Mouse (Mus musculus): ENCODE results near the gene Gas2l2. TPM values are rescaled to one million over a fixed set of nuclear protein-coding genes. Genes with fewer than 3 reads are reported as not detected.
A peak's percentile ranks its signal among the peaks of the same experiment; 100 is the strongest.

Gene Gas2l2
- polyA plus RNA-seq, 1 experiment, result not detected

GRCm38 (mm10) chr11:83424681-83425080 is 4.6 kb downstream of the Gas2l2 start:
- Histone ChIP-seq H3K4me3 (ENCODE audit: insufficient read depth, low read length) (no peak overlapping the region), H3K27ac (ENCODE audit: insufficient read depth, low read depth, low read length) (no peak overlapping the region), H3K4me1 (ENCODE audit: control insufficient read depth, insufficient read depth, low read length) (peaks cover 2% of the 10 kb centered on the region; the same call in 1 of the 2 replicates)
- TF ChIP-seq CTCF (IDR thresholded peaks at IDR 0.05; ENCODE audit: low read depth, low read length), result peak; percentile 81
- no peak for TF ChIP-seq POLR2A (IDR thresholded peaks at IDR 0.05; ENCODE audit: borderline replicate concordance, low read depth, low read length)

- TF ChIP-seq POLR2A (IDR thresholded peaks at IDR 0.05; ENCODE audit: borderline replicate concordance, low read depth, low read length) (no peak), CTCF (IDR thresholded peaks at IDR 0.05; ENCODE audit: low read depth, low read length) (no peak)
- no peak overlapping the region for H3K27ac ChIP-seq (ENCODE audit: insufficient read depth, low read depth, low read length)
- no peak overlapping the region for H3K4me3 ChIP-seq (ENCODE audit: insufficient read depth, low read length)
- no peaks in the 10 kb centered on the region for H3K4me1 ChIP-seq (ENCODE audit: control insufficient read depth, insufficient read depth, low read length)
These were observed 8.0 kb downstream of the Gas2l2 start for GRCm38 (mm10) chr11:83421305-83421704.

- TF ChIP-seq POLR2A (IDR thresholded peaks at IDR 0.05; ENCODE audit: borderline replicate concordance, low read depth, low read length), result no peak
- TF ChIP-seq CTCF (IDR thresholded peaks at IDR 0.05; ENCODE audit: low read depth, low read length), result no peak
- Histone ChIP-seq H3K27ac (ENCODE audit: insufficient read depth, low read depth, low read length) (no peak overlapping the region), H3K4me1 (ENCODE audit: control insufficient read depth, insufficient read depth, low read length) (no peaks in the 10 kb centered on the region), H3K4me3 (ENCODE audit: insufficient read depth, low read length) (no peak overlapping the region)
These were observed 8.9 kb downstream of the Gas2l2 start for GRCm38 (mm10) chr11:83420338-83420737.

GRCm38 (mm10) chr11:83418566-83418965 is 10.7 kb downstream of the Gas2l2 start:
- TF ChIP-seq CTCF (IDR thresholded peaks at IDR 0.05; ENCODE audit: low read depth, low read length) (no peak), POLR2A (IDR thresholded peaks at IDR 0.05; ENCODE audit: borderline replicate concordance, low read depth, low read length) (no peak)
- Histone ChIP-seq H3K27ac (ENCODE audit: insufficient read depth, low read depth, low read length) (no peak overlapping the region), H3K4me1 (ENCODE audit: control insufficient read depth, insufficient read depth, low read length) (no peaks in the 10 kb centered on the region), H3K4me3 (ENCODE audit: insufficient read depth, low read length) (no peak overlapping the region)

GRCm38 (mm10) chr11:83417708-83418107 is 11.5 kb downstream of the Gas2l2 start:
- H3K4me3 ChIP-seq (ENCODE audit: insufficient read depth, low read length), result no peak overlapping the region
- no peaks in the 10 kb centered on the region for H3K4me1 ChIP-seq (ENCODE audit: control insufficient read depth, insufficient read depth, low read length)
- TF ChIP-seq CTCF (IDR thresholded peaks at IDR 0.05; ENCODE audit: low read depth, low read length) (no peak), POLR2A (IDR thresholded peaks at IDR 0.05; ENCODE audit: borderline replicate concordance, low read depth, low read length) (no peak)
- no peak overlapping the region for H3K27ac ChIP-seq (ENCODE audit: insufficient read depth, low read depth, low read length)

- Histone ChIP-seq H3K4me1 (ENCODE audit: control insufficient read depth, insufficient read depth, low read length) (no peaks in the 10 kb centered on the region), H3K27ac (ENCODE audit: insufficient read depth, low read depth, low read length) (no peak overlapping the region), H3K4me3 (ENCODE audit: insufficient read depth, low read length) (no peak overlapping the region)
- no peak for TF ChIP-seq CTCF (IDR thresholded peaks at IDR 0.05; ENCODE audit: low read depth, low read length)
- no peak for TF ChIP-seq POLR2A (IDR thresholded peaks at IDR 0.05; ENCODE audit: borderline replicate concordance, low read depth, low read length)
These were observed 12.2 kb downstream of the Gas2l2 start for GRCm38 (mm10) chr11:83417080-83417479.

- H3K27ac ChIP-seq (ENCODE audit: insufficient read depth, low read depth, low read length), result no peak overlapping the region
- TF ChIP-seq POLR2A (IDR thresholded peaks at IDR 0.05; ENCODE audit: borderline replicate concordance, low read depth, low read length), result no peak
- TF ChIP-seq CTCF (IDR thresholded peaks at IDR 0.05; ENCODE audit: low read depth, low read length), result no peak
- H3K4me1 ChIP-seq (ENCODE audit: control insufficient read depth, insufficient read depth, low read length), result no peaks in the 10 kb centered on the region
- no peak overlapping the region for H3K4me3 ChIP-seq (ENCODE audit: insufficient read depth, low read length)
These were observed 18.7 kb downstream of the Gas2l2 start for GRCm38 (mm10) chr11:83410510-83410909.

- TF ChIP-seq POLR2A (IDR thresholded peaks at IDR 0.05; ENCODE audit: borderline replicate concordance, low read depth, low read length), result no peak
- no peak for TF ChIP-seq CTCF (IDR thresholded peaks at IDR 0.05; ENCODE audit: low read depth, low read length)
- no peak overlapping the region for H3K27ac ChIP-seq (ENCODE audit: insufficient read depth, low read depth, low read length)
- no peaks in the 10 kb centered on the region for H3K4me1 ChIP-seq (ENCODE audit: control insufficient read depth, insufficient read depth, low read length)
- peak overlapping the region; percentile 30 for H3K4me3 ChIP-seq (ENCODE audit: insufficient read depth, low read length)
These were observed 19.4 kb downstream of the Gas2l2 start for GRCm38 (mm10) chr11:83409792-83410291.

GRCm38 (mm10) chr11:83409087-83409754 is 20.0 kb downstream of the Gas2l2 start, which contains the start of gene Rasl10b:
Rasl10b (plus strand) TSS chr11:83409137.
- H3K4me3 ChIP-seq (ENCODE audit: insufficient read depth, low read length), result peak within 1 kb of the TSS; percentile 30

GRCm38 (mm10) chr11:83408242-83408641 is 21.0 kb downstream of the Gas2l2 start:
- no peak overlapping the region for H3K27ac ChIP-seq (ENCODE audit: insufficient read depth, low read depth, low read length)
- H3K4me1 ChIP-seq (ENCODE audit: control insufficient read depth, insufficient read depth, low read length), result 0 out of 2 replicates have a peak, but pooled peaks cover 2% of the 10 kb centered on the region
- TF ChIP-seq CTCF (IDR thresholded peaks at IDR 0.05; ENCODE audit: low read depth, low read length) (no peak), POLR2A (IDR thresholded peaks at IDR 0.05; ENCODE audit: borderline replicate concordance, low read depth, low read length) (no peak)
- H3K4me3 ChIP-seq (ENCODE audit: insufficient read depth, low read length), result no peak overlapping the region

More at GRCm38 (mm10) chr11:83409087-83409754, 20.0 kb downstream of the Gas2l2 start, which contains the start of gene Rasl10b:
- no peaks in the 10 kb centered on the region for H3K4me1 ChIP-seq (ENCODE audit: control insufficient read depth, insufficient read depth, low read length)
- H3K27ac ChIP-seq (ENCODE audit: insufficient read depth, low read depth, low read length), result no peak within 1 kb of the TSS
- no peak for TF ChIP-seq POLR2A (IDR thresholded peaks at IDR 0.05; ENCODE audit: borderline replicate concordance, low read depth, low read length)
- TF ChIP-seq CTCF (IDR thresholded peaks at IDR 0.05; ENCODE audit: low read depth, low read length), result no peak
